Comparison of ENCODE assay signal across 12 mouse cellular contexts in the genomic region with DNA sequence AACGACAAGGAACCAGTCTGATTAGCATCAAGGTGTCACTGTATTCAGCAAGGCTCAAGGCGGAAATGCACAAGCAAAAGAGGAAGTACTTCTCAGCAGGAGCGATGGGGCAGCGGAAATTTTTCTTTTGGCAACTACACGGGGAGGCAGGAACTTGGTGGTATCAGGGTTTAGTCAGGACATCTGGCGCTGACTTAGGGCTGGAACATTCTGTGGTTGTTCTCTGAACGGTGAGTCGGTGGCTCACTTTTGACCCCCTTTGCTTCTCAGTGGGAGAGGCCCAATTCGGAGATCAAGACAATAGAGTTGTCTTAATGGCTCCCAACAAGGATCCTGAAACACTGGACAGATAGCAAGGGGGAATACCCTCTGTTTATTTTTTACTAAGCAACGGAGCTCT.
"Had no signal": no experiment of that assay in that cellular context is flagged by ENCODE, and none has a peak within 500 bp of the region (broad histone marks: within the 10 kb centered on the region; RNA-seq: fewer than 3 reads in every experiment).

No protein-coding gene starts in this region.

- DNase-seq: retina, postnatal 1 day; right cerebral cortex, adult 18-20 months; right cerebral cortex, postnatal 14 days; right cerebral cortex, postnatal 25 days; right cerebral cortex, postnatal 4 days; spleen, adult 18-20 months; thymus, adult 18-20 months; thymus, adult 2 months; thymus, postnatal 14 days; thymus, postnatal 25 days; thymus, postnatal 36 days; thymus, postnatal 4 days had no signal
